Mouse (Mus musculus): ENCODE results near the gene Rfk. TPM values are rescaled to one million over a fixed set of nuclear protein-coding genes. Genes with fewer than 3 reads are reported as not detected.

The Rfk gene
- polyA plus RNA-seq, 1 experiment from 2014 or later, result 93.8 TPM

DNA sequence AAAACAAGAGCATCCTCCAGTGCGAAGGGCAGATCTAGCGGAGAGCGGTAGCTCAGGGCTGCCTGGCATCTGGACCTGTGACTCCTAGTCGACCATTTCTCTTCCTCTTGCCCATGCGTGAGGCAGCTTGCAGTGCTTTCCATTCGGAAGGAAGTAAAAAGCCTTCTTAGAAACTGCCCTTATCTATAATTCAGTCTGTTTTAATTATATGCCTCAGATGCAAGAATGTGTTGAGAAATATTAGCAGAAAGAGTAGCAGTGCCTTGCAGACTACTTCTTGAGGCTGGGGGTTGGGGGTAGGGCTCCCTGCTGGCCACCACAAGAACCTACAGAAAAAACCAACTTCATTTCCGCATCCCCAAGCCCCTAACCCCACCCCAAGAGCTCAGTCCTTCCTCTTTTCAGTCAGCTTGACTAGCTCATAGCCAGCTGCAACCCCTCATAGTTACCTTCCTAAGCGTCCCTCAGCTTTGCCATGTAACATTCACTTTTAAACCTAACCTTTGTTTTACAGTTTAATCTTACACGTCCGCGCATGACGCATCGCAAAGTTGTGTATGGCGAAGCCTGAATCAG, 34.4 kb upstream of the Rfk start:
- 74% methylated on average over 14 of the region's 14 CpGs for WGBS
- no peak for ATAC-seq (ENCODE audit: low FRiP score)
- no peaks in the 10 kb centered on the region for H3K9me3 ChIP-seq (replicated peaks)
- H3K27me3 ChIP-seq, result peaks cover 21% of the 10 kb centered on the region
- H3K4me2 ChIP-seq (replicated peaks), result no peak overlapping the region
- no peak overlapping the region for H3K27ac ChIP-seq
- H3K4me3 ChIP-seq, result no peak overlapping the region
- H3K9ac ChIP-seq, result no peak overlapping the region
- H3K4me1 ChIP-seq, result peaks cover 9% of the 10 kb centered on the region
- no peaks in the 10 kb centered on the region for H3K36me3 ChIP-seq

DNA sequence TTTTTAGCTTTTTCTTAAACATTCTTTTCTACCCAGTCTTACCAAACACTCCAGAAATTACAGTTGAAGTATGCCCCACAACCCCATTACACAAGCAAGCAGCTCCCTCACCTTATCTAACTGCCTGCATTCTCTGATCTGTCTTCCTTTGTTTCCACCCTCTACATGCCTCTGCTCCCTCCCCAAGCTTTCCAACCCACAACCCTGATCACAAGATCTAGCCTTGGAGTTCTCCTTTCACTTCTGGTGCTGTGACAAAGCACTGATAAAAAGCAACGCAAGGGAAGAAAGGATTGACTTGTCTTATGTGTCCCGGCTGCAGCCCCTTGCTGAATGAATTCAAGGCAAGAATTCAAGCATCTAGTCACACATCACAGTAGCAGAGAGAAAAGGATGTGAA, 32.7 kb upstream of the Rfk start:
- no peaks in the 10 kb centered on the region for H3K9me3 ChIP-seq (replicated peaks)
- H3K27ac ChIP-seq, result no peak overlapping the region
- no peak for ATAC-seq (ENCODE audit: low FRiP score)
- no peaks in the 10 kb centered on the region for H3K36me3 ChIP-seq
- peaks cover 5% of the 10 kb centered on the region for H3K27me3 ChIP-seq
- H3K9ac ChIP-seq, result no peak overlapping the region
- no peak overlapping the region for H3K4me2 ChIP-seq (replicated peaks)
- H3K4me3 ChIP-seq, result no peak overlapping the region
- 83% methylated on average over 2 of the region's 2 CpGs for WGBS
- peaks cover 5% of the 10 kb centered on the region for H3K4me1 ChIP-seq

DNA sequence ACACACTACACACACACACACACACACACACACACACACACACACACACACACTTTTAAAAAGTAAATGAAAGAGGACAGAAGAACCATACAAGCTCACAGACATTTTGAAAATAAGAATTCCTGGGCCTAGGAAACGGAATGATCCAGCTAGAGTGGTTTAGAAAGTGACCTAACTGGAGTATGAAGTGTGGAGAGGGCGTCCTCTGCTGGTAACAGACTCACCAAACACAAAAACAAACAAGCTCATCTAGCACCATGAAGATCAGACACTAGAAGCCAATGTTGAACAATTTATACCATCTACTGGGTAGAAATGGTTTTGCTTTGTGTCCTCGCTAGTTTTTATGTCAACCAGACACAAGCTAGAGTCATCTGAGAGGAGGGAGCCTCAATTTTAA, 29.1 kb upstream of the Rfk start:
- H3K4me1 ChIP-seq, result no peaks in the 10 kb centered on the region
- H3K9me3 ChIP-seq (replicated peaks), result no peaks in the 10 kb centered on the region
- WGBS, result 40% methylated on average over 3 of the region's 3 CpGs

GRCm38 (mm10) chr19:17366364-17367090, 27.3 kb upstream of the Rfk start:
- no peaks in the 10 kb centered on the region for H3K36me3 ChIP-seq
- WGBS, result 90% methylated on average over 8 of the region's 8 CpGs
- H3K27ac ChIP-seq, result no peak overlapping the region
- no peak for ATAC-seq (ENCODE audit: low FRiP score)
- H3K27me3 ChIP-seq, result no peaks in the 10 kb centered on the region
- H3K4me1 ChIP-seq, result no peaks in the 10 kb centered on the region
- no peak overlapping the region for H3K4me3 ChIP-seq
- H3K9me3 ChIP-seq (replicated peaks), result no peaks in the 10 kb centered on the region
- no peak overlapping the region for H3K9ac ChIP-seq
- H3K4me2 ChIP-seq (replicated peaks), result no peak overlapping the region

More for the DNA sequence above, 29.1 kb upstream of the Rfk start:
- Histone ChIP-seq H3K27ac (no peak overlapping the region), H3K27me3 (no peaks in the 10 kb centered on the region), H3K4me3 (no peak overlapping the region), H3K9ac (no peak overlapping the region), H3K4me2 (replicated peaks) (no peak overlapping the region), H3K36me3 (no peaks in the 10 kb centered on the region)
- no peak for ATAC-seq (ENCODE audit: low FRiP score)

DNA sequence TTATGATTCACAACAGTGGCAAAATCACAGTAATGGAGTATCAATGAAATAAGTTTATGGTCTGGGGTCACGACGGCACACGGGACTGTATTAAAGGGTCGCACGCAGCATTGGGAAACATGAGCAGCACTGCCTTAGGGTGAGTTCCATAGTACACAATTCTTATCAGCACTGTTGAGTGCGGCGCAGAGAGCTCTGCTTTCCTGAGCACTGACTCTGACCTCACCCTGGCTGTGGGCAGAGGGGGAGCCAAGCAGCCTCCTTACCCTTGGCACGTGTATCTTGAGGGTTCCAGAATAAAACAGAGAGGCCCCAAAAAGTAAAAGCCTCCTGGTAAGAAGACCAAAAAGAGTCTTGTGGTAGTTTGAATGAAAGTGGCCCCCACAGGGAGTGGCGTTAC, 25.3 kb upstream of the Rfk start:
- H3K4me3 ChIP-seq, result no peak overlapping the region
- H3K4me2 ChIP-seq (replicated peaks), result no peak overlapping the region
- ATAC-seq (ENCODE audit: low FRiP score), result no peak
- no peaks in the 10 kb centered on the region for H3K4me1 ChIP-seq
- no peak overlapping the region for H3K9ac ChIP-seq
- H3K9me3 ChIP-seq (replicated peaks), result no peaks in the 10 kb centered on the region
- no peaks in the 10 kb centered on the region for H3K27me3 ChIP-seq
- H3K27ac ChIP-seq, result no peak overlapping the region
- no peaks in the 10 kb centered on the region for H3K36me3 ChIP-seq
- 95% methylated on average over 9 of the region's 9 CpGs for WGBS

DNA sequence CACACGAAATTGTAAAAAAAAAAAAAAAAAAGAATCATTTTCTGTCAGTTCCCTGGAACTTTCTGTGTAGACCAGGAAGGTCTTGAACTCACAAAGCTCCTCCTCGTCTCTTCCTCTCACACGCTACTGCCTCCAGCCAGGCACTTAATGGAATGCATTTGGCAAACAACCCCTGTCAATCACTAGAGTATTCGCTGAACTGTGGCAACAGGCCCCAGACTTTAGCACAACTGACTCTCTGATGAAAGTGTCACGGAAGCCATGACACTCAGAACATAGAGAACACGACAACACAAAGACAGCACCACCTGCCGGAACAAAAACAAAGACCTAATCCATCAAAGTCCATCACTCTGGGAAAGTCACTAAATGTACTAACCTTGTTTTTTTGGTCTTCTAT, 24.3 kb upstream of the Rfk start:
- ATAC-seq (ENCODE audit: low FRiP score), result no peak

DNA sequence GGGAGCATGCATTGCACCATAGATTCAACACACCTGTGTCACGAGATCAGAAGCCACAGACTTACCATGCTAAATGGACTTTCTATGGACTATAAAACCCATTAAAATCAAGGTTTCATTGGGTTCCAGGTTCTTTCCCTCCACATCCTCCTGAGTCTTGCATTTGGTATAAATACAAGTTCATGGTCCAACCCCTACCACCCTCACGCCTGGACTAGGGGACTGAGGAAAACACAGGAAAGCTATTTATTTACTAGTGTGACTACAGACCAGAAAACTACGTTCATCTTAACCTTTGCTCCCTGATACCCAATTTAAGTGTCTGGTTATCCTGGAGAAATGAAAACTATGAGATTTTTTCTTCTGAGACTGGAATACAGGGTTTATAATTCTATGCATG, 21.1 kb upstream of the Rfk start, which contains the start of gene Gcnt1:
Gene Gcnt1, minus strand, starts transcription at position 144 of the 400 bp plus-strand sequence.
- no peaks in the 10 kb centered on the region for H3K27me3 ChIP-seq
- no peak for ATAC-seq (ENCODE audit: low FRiP score)

More for the DNA sequence above, 24.3 kb upstream of the Rfk start:
- H3K9ac ChIP-seq, result no peak overlapping the region
- no peaks in the 10 kb centered on the region for H3K27me3 ChIP-seq
- H3K4me1 ChIP-seq, result no peaks in the 10 kb centered on the region
- H3K9me3 ChIP-seq (replicated peaks), result no peaks in the 10 kb centered on the region
- no peaks in the 10 kb centered on the region for H3K36me3 ChIP-seq
- 40% methylated on average over 7 of the region's 7 CpGs for WGBS
- H3K4me3 ChIP-seq, result no peak overlapping the region
- H3K27ac ChIP-seq, result no peak overlapping the region
- H3K4me2 ChIP-seq (replicated peaks), result no peak overlapping the region

DNA sequence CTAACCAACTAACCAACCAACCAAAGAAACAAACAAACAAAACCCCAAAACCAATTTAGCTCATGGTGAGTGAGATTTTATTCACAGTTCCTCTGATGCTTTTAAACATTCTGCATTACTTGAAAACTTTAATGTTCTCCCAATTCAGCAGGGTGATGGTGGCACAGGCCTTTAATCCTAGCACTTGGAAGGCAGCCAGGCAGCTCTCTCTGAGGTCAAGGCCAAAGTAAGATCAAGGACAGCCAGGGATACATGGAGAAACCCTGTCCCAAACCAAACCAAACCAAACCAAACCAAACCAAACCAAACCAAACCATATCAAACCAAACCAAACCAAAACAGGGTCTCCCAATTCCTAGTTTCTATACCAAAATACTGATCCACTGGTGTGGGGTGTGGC, 15.0 kb upstream of the Rfk start:
- Histone ChIP-seq H3K9ac (no peak overlapping the region), H3K4me2 (replicated peaks) (no peak overlapping the region), H3K4me1 (no peaks in the 10 kb centered on the region), H3K4me3 (no peak overlapping the region), H3K9me3 (replicated peaks) (no peaks in the 10 kb centered on the region), H3K36me3 (no peaks in the 10 kb centered on the region), H3K27ac (no peak overlapping the region), H3K27me3 (no peaks in the 10 kb centered on the region)
- no peak for ATAC-seq (ENCODE audit: low FRiP score)

More for the DNA sequence above, 21.1 kb upstream of the Rfk start, which contains the start of gene Gcnt1:
- Histone ChIP-seq H3K27ac (no peak within 1 kb of the TSS), H3K4me2 (replicated peaks) (no peak within 1 kb of the TSS), H3K9me3 (replicated peaks) (no peaks in the 10 kb centered on the region), H3K4me3 (no peak within 1 kb of the TSS), H3K4me1 (no peaks in the 10 kb centered on the region), H3K36me3 (no peaks in the 10 kb centered on the region), H3K9ac (no peak within 1 kb of the TSS)
- 87% methylated on average over 3 of the region's 3 CpGs for WGBS

- 77% methylated on average over 7 of the region's 7 CpGs for WGBS
- Histone ChIP-seq H3K27ac (no peak overlapping the region), H3K36me3 (no peaks in the 10 kb centered on the region), H3K9me3 (replicated peaks) (no peaks in the 10 kb centered on the region), H3K9ac (no peak overlapping the region), H3K4me1 (no peaks in the 10 kb centered on the region), H3K27me3 (no peaks in the 10 kb centered on the region), H3K4me3 (no peak overlapping the region), H3K4me2 (replicated peaks) (no peak overlapping the region)
- ATAC-seq (ENCODE audit: low FRiP score), result no peak
These were observed 13.3 kb upstream of the Rfk start for GRCm38 (mm10) chr19:17380549-17380948.

- no peak for ATAC-seq (ENCODE audit: low FRiP score)
- Histone ChIP-seq H3K9me3 (replicated peaks) (no peaks in the 10 kb centered on the region), H3K27me3 (no peaks in the 10 kb centered on the region), H3K27ac (no peak overlapping the region), H3K4me1 (no peaks in the 10 kb centered on the region), H3K9ac (no peak overlapping the region), H3K36me3 (no peaks in the 10 kb centered on the region), H3K4me3 (no peak overlapping the region), H3K4me2 (replicated peaks) (no peak overlapping the region)
- 84% methylated on average over 6 of the region's 6 CpGs for WGBS
These were observed 10.9 kb upstream of the Rfk start for GRCm38 (mm10) chr19:17382807-17383397.

- 98% methylated on average over 4 of the region's 4 CpGs for WGBS
These were observed 8.8 kb upstream of the Rfk start for GRCm38 (mm10) chr19:17385022-17385421.

GRCm38 (mm10) chr19:17385426-17385825, 8.4 kb upstream of the Rfk start:
- Histone ChIP-seq H3K27me3 (no peaks in the 10 kb centered on the region), H3K9ac (no peak overlapping the region), H3K4me2 (replicated peaks) (no peak overlapping the region), H3K36me3 (no peaks in the 10 kb centered on the region), H3K4me3 (no peak overlapping the region), H3K9me3 (replicated peaks) (no peaks in the 10 kb centered on the region), H3K4me1 (no peaks in the 10 kb centered on the region), H3K27ac (no peak overlapping the region)
- WGBS, result 54% methylated on average over 1 of the region's 1 CpGs
- no peak for ATAC-seq (ENCODE audit: low FRiP score)

More at GRCm38 (mm10) chr19:17385022-17385421, 8.8 kb upstream of the Rfk start:
- Histone ChIP-seq H3K9me3 (replicated peaks) (no peaks in the 10 kb centered on the region), H3K27ac (no peak overlapping the region), H3K9ac (no peak overlapping the region), H3K4me2 (replicated peaks) (no peak overlapping the region), H3K4me1 (no peaks in the 10 kb centered on the region), H3K27me3 (no peaks in the 10 kb centered on the region), H3K4me3 (no peak overlapping the region), H3K36me3 (no peaks in the 10 kb centered on the region)
- no peak for ATAC-seq (ENCODE audit: low FRiP score)

DNA sequence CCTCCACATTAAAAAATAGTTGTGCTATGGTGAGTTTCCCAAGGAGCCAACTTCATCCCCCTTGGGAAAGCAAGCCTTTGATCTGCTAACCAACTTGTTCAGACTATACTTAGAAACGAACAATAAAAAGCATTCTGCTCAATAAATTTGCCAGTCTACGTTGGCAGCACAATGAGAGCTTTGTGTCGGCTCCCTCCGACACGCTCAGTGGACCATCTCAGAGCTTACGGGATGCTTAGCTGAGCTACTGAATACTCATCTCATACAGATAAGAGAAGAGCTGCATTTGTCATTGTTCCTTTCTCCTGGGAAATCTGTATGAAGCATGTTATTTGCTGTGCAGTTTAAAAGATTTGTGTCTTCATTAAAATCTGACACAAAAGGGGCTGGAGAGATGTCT, 7.4 kb upstream of the Rfk start:
- no peaks in the 10 kb centered on the region for H3K9me3 ChIP-seq (replicated peaks)
- no peak overlapping the region for H3K4me3 ChIP-seq
- no peak overlapping the region for H3K4me2 ChIP-seq (replicated peaks)
- no peaks in the 10 kb centered on the region for H3K4me1 ChIP-seq
- no peaks in the 10 kb centered on the region for H3K36me3 ChIP-seq
- ATAC-seq (ENCODE audit: low FRiP score), result 0 out of 2 replicates have a peak, but pooled peaks have one; percentile 38
- no peaks in the 10 kb centered on the region for H3K27me3 ChIP-seq
- no peak overlapping the region for H3K9ac ChIP-seq
- 28% methylated on average over 6 of the region's 6 CpGs for WGBS
- no peak overlapping the region for H3K27ac ChIP-seq

All from hindbrain, embryonic 12.5 days (tissue).